Mouse (Mus musculus) brain, embryonic 14.5 days (tissue): ENCODE data around the gene Ubash3a. TPM values are rescaled to one million over a fixed set of nuclear protein-coding genes. Genes with fewer than 3 reads are reported as not detected.

Experiments used
- DNase-seq: peaks from one replicate; pipeline ENCODE4 v3.0.0-alpha.2; 2011; ENCODE audit warnings: low read depth
- CTCF ChIP-seq: fragments of 200-500 bp; IDR thresholded peaks from 2 replicates; pipeline ENCODE4 v1.5.1; 2012; ENCODE audit warnings: inconsistent platforms, mild to moderate bottlenecking, moderate library complexity, borderline replicate concordance; ENCODE audit not compliant: insufficient read depth, insufficient read length; ENCODE audit errors: extremely low read depth
- POLR2A ChIP-seq: fragments of 200-500 bp; IDR thresholded peaks from 2 replicates; pipeline ENCODE4 v1.6.1; 2012; ENCODE audit warnings: mild to moderate bottlenecking, inconsistent platforms, borderline replicate concordance; ENCODE audit not compliant: poor library complexity, insufficient read depth, insufficient read length, severe bottlenecking; ENCODE audit errors: extremely low read depth
- polyA plus RNA-seq: library from polyadenylated mRNA; depleted of rRNA; stranded (reverse); fragments of >200 nt; gene quantifications from 2 replicates; pipeline ENCODE4 v1.2.3, GENCODE M21; 2012

Gene Ubash3a
- polyA plus RNA-seq, 1 experiment, result 0.03 TPM

- TF ChIP-seq POLR2A (no peak), CTCF (peak; percentile 87)
- DNase-seq, result peak; percentile 79
Measured at GRCm38 (mm10) chr17:31187370-31187769, 20.3 kb upstream of the Ubash3a start.

GRCm38 (mm10) chr17:31191825-31192224 lies 15.8 kb upstream of the Ubash3a start:
- TF ChIP-seq CTCF, result no peak
- no peak for TF ChIP-seq POLR2A
- no peak for DNase-seq

GRCm38 (mm10) chr17:31192663-31193062 lies 15.0 kb upstream of the Ubash3a start:
- TF ChIP-seq CTCF (no peak), POLR2A (no peak)
- DNase-seq, result no peak

- TF ChIP-seq CTCF (no peak), POLR2A (no peak)
- no peak for DNase-seq
Measured at GRCm38 (mm10) chr17:31193360-31193759, 14.3 kb upstream of the Ubash3a start.

GRCm38 (mm10) chr17:31195207-31195606 lies 12.5 kb upstream of the Ubash3a start:
- TF ChIP-seq POLR2A (no peak), CTCF (no peak)
- DNase-seq, result no peak

GRCm38 (mm10) chr17:31196283-31196682 lies 11.4 kb upstream of the Ubash3a start:
- TF ChIP-seq CTCF, result no peak
- TF ChIP-seq POLR2A, result no peak
- DNase-seq, result no peak

GRCm38 (mm10) chr17:31198877-31199276 lies 8.8 kb upstream of the Ubash3a start, which contains the start of gene Tmprss3:
Gene Tmprss3 (minus strand): TSS chr17:31198977.
- TF ChIP-seq POLR2A (no peak), CTCF (no peak)
- DNase-seq, result no peak

GRCm38 (mm10) chr17:31208654-31209053 lies 981 bp downstream of the Ubash3a start:
- TF ChIP-seq POLR2A (no peak), CTCF (no peak)
- no peak for DNase-seq

GRCm38 (mm10) chr17:31209376-31209930 lies 1.8 kb downstream of the Ubash3a start:
- no peak for DNase-seq
- no peak for TF ChIP-seq POLR2A
- no peak for TF ChIP-seq CTCF

- TF ChIP-seq POLR2A (no peak), CTCF (no peak)
Measured at GRCm38 (mm10) chr17:31210299-31210698, 2.6 kb downstream of the Ubash3a start.

GRCm38 (mm10) chr17:31211881-31212280 lies 4.2 kb downstream of the Ubash3a start:
- no peak for DNase-seq
- no peak for TF ChIP-seq CTCF
- no peak for TF ChIP-seq POLR2A

More at GRCm38 (mm10) chr17:31210299-31210698, 2.6 kb downstream of the Ubash3a start:
- no peak for DNase-seq
